Mouse (Mus musculus): Measurements from ENCODE around the gene Tnfrsf13c.

Tnfrsf13c gene

DNA sequence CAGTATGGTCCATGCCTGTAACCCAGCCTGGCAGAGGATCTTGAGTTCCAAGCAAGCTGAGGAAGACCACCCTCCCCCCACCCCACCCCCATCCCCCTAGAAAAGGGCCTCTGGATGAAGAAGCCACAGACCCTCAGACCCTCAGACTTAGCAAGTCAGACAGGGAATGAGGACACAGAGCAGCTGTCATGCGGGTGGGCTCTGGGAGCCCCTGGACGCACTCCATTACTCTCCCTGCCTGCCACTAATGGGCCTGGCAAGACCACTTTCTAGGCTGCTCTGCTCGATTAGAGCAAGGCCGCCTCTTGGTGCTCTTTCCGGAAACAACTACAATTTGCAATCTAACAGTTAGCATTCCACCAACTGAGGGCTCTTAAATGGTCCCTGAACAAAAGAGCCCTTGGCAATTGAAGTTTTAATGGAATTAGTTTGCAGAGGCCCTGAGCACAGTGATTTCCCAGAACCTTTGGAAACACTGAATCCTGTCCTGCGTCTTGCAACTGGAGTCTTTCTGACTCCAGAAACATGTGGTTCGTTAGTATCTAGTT lies 46.4 kb downstream of the Tnfrsf13c start:
- DNase-seq = no peak

DNA sequence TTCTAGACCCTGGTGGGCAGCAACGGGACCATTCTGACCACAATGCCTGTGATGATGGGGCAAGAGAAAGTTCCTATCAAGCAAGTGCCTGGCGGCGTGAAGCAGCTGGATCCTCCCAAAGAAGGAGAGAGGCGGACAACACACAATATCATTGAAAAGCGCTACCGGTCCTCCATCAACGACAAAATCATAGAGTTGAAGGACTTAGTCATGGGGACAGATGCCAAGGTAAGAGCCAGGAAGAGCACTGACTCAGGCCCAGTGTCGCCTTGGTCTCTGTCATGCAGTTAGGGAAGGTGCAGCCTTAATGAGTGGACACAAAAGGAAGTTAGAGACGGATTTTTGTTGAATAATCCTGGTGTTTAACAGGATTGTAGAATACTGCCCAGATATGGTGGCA lies 49.1 kb downstream of the Tnfrsf13c start:
- no peak for DNase-seq

DNA sequence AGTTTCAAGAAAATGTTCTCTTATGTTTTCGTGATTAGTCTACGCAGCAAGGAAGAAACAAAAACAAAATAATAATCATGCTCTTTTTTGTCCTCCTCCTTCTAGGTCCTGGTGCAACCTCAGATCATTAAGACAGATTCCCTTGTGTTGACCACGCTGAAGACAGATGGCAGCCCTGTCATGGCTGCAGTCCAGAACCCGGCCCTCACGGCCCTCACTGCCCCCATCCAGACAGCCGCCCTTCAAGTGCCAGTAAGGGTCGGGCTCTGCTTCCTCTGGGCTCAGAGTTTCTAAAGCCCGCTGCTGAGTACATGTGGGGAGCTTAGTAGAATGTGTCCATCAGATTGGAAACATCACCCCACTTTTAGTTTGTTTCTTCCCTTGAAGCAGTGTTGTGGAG lies 51.5 kb downstream of the Tnfrsf13c start:
- no peak for DNase-seq
